Mouse (Mus musculus) adrenal gland, adult 18-20 months (tissue): Measurements from ENCODE around the gene Metap1. TPM values are rescaled to one million over a fixed set of nuclear protein-coding genes. Genes with fewer than 3 reads are reported as not detected.

Experiments used
- DNase-seq, 2 experiments: peaks; one replicate each; pipeline ENCODE4 v3.0.0; 2021 to 2022; ENCODE audit warnings: low spot score in 2 of 2
- total RNA-seq, 2 experiments: library from RNA; stranded (reverse); gene quantifications; 1 replicate in 1 of 2; 2 replicates in 1 of 2; pipeline ENCODE4 v1.2.3; 2021

Gene Metap1
- total RNA-seq, 2 experiments from 2014 or later, result 51.9 to 61.6 TPM

DNA sequence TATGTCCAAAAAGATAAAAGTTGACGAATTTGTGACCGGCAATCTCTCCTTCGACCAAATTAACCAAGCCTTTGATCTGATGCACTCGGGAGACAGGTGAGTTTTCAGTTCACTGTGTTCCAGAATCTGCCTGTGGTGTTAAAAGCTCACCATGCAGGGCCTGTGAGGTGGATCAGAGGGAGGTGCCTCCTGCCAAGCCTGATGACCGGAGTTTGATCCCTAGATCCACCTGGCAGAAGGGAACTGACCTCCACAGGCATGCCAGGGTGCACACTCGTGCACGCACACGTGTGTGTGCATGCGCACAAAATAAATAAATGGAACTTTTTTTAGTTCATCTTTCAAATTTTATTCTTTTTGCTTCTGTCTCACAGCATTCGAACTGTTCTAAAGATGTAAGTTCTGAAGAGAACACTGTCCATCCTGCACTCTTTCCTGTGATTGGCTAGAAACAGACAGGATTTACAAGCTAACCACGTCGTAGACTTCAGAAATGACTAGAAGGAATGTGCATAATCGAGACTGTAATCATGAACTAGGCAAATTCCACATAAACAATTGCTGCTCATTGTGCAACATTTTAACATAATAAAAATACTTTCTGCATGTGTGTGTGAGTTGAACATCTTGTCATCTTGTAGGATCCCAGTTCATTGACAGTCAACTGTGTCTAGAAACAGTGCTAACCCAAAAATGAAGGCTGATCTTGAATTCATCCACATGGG is 34.4 kb downstream of the Metap1 start:
- DNase-seq, result no peak

DNA sequence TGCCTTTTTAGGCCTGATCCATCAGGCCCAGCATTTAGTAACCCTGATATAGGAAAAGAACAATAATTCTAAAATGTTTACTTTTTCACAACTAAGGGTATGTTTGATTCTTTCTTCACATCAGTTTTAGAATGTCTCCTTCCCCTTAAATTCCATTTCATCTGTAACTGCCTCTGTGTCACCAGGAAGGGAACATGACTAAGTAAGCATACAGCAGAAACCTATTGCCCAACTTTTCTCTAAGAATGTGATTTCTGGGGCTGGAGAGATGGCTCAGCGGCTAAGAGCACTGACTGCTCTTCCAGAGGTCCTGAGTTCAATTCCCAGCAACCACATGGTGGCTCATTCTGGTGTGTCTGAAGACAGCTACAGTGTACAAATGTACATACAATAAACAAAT is 35.1 kb downstream of the Metap1 start:
- DNase-seq, result no peak

DNA sequence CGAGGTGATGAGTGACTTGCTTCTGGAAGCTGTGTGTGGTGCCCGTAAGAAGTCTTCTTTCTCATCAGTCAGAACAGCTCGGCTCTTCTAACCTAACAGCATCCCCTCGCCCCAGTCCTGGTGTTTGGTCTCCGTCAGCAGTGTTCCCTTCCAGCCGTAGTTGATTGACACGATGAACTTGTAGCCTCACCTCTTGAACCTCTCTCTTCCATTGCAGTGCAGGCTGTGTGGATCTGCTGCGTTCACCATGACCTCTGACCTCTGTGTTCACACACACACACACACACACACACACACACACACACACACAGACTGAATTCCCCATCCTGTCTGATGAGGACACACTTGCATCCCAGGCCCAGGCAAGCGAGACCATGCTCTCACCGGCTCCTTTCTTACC is 37.1 kb downstream of the Metap1 start:
- DNase-seq, result no peak

DNA sequence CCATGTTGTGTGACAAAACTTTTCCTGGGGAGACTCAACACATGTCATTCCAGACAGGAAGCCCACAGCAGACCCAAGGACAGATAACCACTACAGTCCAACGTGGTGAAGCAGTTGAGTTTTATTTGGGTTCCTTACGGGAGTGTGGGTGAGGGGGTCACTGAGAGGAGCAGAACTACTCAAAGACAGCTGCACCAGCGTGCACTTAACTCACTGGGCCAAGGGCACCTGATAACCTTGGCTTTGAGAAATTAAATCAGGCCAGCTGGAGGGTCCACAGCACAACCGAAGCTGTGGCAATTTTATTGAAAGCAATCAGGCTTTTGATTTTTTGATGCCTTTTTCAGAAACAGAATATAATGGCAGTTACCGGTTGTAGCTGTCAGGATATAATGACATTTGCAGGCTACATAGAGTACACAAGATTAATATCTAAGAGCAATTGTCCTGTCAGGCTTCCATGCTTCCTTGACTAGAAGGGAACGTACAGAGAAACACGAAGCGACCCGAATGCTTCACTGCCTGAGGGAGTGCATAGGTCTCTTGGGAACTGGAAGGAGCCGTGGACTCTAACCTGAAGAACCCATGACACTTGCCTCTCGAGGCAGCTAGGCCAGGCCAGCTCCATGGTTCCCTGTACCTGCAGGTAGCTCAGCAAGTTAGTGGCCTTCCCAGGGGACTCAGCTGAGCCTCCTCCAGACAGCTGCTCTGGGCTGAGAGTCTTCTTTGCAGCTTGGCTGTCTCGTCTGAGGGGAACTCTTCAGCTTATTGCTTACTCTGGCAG is 41.0 kb downstream of the Metap1 start:
- no peak for DNase-seq

DNA sequence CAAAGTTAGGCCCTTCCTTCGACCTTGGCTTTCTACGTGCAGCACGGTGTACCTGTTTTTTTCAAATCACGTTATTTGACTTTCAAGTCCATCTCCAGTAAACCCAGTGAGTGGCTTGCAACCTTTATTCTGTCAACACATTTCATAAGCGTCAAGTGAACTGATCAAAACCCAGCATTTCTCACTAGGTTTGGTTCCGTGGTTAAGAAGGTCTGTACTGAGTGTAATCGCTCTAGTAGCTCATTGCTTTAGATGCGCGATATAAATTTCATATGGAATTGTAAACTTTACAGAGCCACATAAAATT is 45.9 kb downstream of the Metap1 start:
- DNase-seq, result no peak

DNA sequence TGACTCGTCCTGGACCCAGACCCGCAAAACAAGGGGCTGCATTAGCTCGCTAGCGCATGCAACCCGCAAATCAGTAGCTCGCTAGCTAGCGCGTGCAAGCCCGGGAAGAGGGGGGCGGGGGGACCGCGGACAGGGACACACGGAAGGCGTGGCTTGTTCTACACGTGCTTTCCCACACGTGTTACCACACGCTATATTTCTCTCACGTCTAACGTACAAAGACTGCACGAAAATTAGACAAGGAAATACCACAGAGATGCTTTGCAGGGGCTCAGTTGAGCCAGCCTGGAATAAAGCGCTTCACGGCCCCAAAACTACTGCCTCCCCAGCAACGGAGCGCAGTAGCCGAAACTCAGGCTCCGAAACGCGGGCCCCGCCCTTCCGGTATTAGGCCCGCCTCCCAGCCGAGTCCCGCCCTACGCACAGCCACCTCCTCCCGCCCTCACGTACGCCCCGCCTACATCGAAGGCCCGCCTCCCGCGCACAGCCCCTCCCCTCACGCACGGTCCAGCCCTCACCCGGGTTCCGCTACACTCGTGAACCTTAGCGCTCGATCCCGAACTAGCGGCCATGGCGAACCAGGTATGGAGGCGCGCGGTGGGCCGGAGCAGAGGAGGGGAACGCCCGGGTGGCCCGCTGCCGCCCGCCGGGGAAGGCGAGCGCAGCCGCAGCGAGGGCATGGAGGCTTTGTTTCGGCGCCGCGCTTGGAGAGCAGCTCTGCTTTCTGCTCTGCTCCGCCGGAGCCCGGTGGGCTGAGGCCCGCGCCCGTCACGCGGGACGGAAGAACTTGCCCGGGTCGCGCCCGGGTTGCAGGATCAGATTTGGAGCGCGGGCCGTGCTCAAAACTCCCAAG is 46.5 kb downstream of the Metap1 start, which contains the start of gene Adh5:
Gene Adh5, plus strand, starts transcription at position 482 of the 853 bp plus-strand sequence.
- DNase-seq, result peak; percentile 89 to 90

DNA sequence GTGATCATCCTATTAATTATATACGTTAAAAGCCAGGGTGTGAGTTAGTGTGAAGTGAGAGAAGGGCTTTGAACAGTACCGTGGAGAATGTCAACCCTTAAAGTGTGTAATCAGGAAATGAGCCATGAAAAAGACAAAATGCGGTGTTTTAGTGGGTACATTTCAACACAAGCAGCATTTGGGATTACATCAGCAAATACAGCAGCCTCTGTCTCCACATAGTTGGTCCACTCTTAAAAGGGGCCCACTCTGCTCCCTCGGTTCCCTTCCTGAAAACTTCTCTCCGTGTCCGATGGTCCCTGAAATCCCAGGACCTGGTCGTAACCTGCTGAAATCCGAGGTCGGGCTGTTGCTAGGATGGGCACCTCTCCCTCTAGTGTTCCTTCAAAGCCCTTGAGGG is 47.1 kb downstream of the Metap1 start:
- no peak for DNase-seq

DNA sequence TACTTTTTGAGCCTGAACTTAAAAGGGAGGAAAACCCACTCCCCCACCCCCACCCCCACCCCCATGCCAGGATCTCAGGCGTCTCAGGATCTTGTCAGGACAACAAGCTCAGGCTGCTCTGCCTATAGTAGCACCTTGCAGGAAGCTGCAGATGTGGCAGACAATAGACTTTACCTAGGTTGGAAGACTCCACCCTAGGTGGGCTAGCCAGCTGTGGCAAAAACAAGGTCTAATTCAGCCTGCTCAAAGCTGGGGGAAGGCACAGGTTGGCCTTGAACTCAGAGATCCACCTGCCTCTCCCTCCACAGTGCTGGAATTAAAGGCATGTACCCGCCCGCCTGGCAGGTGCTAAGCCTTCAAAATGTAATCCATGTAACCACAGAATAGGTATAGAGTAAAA is 50.6 kb downstream of the Metap1 start:
- DNase-seq, result no peak

DNA sequence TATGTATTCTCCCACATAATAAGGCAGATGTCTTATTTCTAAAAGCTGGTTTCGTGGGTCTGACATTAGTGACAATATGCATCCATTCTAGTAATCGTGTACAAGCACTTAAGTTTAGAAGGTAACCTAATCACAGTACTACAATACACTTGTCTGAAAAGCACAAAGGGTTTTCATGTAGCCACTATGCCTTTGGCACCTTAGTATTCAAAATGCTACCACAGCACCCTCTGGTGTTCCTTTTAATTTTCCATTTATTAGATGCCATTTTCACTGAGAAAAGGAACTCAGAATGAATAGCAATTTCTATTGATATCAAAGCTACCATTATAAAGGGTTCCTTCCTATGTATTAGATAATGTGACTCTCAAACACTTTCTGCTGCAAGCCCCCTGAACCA is 57.5 kb downstream of the Metap1 start:
- no peak for DNase-seq

DNA sequence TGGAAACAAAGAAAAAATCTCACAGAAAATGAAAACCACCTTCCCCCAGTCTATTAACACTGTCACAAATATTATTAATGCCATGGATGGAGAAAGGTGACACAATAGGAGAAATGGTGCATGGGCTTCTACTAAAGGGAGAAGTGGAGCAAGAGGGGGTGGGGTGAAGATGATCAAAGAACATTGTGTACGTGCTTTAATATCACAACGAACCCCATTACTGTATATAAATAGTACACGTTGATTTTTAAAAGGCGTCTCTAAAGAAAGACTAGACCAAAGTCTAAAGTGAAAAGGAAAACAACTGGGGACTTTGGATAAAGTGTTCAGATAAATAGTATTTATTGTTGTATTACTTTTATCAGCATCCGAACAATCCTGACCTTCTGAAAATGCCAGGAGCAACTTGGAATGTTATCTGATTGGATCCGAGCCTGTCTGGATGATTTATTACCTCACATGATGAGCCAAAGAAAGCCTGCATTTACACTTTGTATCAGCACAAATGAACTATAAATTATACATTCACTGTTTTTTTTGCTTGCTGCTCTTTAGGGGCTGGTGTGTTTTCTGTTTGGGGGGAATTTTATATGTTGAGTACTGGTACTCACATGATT is 58.8 kb downstream of the Metap1 start:
- DNase-seq, result no peak

DNA sequence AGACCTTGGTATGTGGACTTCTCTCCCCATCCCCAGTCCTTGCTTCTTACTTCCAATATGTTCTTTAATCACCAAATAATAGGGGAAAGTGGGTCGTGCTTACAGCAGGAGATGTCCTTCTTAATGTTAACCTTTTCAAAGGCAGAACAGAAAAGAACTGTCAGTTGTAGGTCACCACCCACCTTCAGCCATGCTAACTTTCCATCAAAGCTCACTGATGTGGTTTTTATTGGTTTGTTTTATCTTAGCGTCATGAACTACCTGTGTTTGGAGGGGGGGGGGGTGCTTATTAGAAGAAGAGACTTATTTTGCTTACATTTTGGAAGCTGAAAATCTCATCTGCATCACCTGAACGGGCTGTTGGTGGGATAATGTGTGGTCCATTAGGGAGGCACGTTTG is 65.1 kb downstream of the Metap1 start:
- DNase-seq, result no peak

DNA sequence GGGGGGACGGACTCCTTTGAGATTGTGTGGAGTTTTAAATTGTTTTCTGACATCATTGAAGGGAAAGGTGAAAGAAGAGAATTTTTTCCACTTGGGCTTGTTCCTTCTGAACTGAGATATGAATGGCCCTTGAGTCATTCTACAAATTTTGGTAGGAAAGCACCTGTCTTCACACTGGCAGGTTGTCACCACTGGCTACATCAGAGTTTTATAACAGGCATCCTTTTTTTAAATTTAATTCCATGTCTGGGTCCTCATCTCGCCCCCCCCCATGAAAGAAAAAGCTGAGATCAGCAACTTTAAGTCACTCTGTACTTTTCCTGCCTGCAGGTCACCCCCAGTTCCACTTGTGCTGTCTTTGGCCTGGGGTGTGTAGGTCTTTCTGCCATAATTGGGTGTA is 65.7 kb downstream of the Metap1 start:
- DNase-seq, result no peak

DNA sequence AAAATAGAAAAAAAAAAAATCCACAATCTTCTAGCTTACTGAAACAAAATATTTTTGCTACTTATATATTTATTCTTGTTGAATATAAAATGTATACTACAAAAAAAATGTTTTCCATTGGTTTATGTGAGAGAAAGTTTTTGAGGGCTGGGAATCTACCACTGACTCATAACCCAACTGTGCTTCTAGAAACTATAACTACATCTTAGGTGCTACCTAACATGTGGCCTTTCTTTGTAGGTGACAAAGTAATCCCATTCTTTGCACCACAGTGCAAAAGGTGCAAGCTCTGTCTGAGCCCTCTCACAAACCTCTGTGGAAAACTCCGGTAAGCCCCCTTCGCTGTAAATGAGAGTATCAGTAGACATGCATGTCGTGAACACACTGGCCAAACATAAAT is 68.9 kb downstream of the Metap1 start:
- no peak for DNase-seq

DNA sequence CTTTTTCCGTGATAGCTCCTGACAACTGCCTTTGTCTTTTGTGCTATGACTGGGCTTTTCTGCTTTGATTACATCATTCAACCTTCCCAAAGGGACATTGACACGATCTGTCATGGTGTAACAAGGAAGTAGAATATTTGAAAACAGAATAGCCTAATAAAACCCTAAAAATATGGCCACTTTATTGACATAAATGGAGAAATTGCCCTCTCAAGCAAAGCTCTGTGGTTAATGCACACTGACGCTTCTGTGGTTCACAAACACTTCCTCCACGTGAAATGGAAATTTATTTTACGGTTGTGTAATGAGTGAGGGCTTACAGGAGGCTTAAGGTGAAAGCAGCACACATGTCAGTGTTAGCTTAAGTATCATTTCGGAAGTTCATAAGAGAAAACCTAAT is 69.9 kb downstream of the Metap1 start:
- DNase-seq, result no peak

DNA sequence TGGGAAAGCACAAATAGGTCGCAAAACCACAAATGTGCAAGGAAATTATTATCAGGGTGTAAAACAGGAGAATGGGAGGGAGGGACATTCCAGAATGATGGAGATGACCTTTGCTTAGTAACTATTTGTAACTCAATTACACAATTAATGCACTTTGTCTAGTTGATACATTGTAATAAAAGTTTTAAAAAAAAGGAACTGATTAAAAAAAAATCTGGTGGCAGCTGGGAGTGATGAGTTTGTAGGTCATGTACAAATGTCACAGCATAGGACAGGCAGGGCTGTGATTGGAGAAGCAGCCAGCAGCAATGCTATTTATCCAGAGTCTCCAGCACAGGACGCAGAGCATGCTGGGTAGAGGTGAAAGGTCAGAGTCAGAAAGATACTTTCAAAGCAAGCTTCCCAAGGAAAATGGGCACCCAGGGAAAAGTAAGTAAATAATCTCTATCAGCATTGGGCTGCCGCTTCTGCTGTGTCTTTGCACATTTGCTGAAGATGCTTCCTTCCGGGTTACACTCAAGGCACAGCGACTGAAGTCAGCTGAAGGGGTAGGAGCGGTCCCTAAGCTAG is 74.1 kb downstream of the Metap1 start, which contains the start of gene Adh4:
Gene Adh4, plus strand, starts transcription at position 346 of the 570 bp plus-strand sequence.
- DNase-seq, result no peak

DNA sequence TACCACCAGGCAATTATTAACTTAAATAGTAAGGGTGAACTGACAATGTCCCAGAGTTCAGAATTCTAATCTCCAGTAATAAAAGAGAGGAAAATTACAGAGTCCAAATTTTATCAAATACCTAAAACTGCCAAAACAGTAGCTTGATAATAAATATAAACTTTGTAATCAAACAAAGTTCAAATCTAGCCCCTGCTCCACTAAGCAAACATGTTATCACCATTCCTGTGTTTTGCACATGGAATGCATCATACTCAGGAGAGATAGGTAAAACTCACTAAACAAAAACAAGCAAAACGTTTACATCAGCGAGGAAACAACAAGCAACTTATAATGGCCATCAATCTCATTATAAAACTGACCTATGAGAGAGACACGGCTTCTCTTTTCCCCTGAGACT is 79.1 kb downstream of the Metap1 start:
- DNase-seq, result no peak

DNA sequence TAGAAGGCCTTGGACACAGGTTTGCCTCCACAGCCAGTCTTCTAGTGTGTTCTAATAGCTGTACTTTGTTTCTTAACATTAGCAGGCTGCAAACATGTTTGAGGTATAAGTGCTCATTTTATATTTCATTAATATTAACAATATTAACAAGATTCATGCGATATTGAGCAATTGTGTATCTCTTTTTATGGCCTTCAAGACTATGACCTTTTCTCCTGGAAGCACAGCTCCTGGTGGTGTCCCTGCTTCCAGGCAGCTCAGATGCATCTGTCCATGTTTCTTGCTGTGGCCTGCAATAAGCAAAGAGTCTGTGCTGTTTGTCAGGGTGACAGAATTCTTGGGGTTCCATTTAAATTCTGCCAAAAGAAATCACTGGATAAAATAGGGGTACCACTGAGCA is 79.7 kb downstream of the Metap1 start:
- no peak for DNase-seq
